8 mouse cellular contexts compared by ENCODE assay signal in the genomic region with DNA sequence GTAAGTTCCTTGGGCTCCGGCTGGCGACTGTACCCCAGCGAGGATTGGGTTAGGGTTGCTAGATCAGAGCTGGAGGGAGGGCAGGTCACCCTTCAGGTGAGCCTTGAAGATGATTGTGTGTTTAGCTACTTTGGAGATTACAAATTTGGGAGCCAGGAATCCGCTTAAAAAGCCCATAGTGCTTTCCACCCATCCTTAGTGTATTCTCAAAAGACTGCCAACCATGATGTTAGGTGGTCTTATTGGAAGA. TPM values are rescaled to one million over a fixed set of nuclear protein-coding genes. Genes with fewer than 3 reads are reported as not detected.
DNase-seq lines count a peak whose midpoint lies in the region; ATAC-seq and TF ChIP-seq lines count a peak whose summit lies in the region.

No protein-coding gene starts in this region.

- peaks cover 29% of the 10 kb centered on the region for H3K36me3 ChIP-seq in heart, embryonic 16.5 days (ENCODE audit: control insufficient read depth, insufficient read depth)
- 0 out of 2 replicates have a peak, but pooled peaks cover 7% of the 10 kb centered on the region for H3K36me3 ChIP-seq in hindbrain, embryonic 11.5 days (ENCODE audit: control insufficient read depth, insufficient read depth, low read length)
- peaks cover 33% of the 10 kb centered on the region for H3K36me3 ChIP-seq in midbrain, embryonic 12.5 days

- WGBS in heart, embryonic 16.5 days: 0% methylated on average over 4 of the region's 4 CpGs
- 5% methylated on average over 4 of the region's 4 CpGs for WGBS in hindbrain, embryonic 11.5 days
- WGBS in midbrain, embryonic 12.5 days: 5% methylated on average over 4 of the region's 4 CpGs

- peaks cover 10% of the 10 kb centered on the region for H3K4me1 ChIP-seq in heart, embryonic 16.5 days (ENCODE audit: control insufficient read depth, insufficient read depth, low read length)
- H3K4me1 ChIP-seq in hindbrain, embryonic 11.5 days (replicated peaks; ENCODE audit: control insufficient read depth, insufficient read depth, low read length): peaks cover 5% of the 10 kb centered on the region; the same call in 1 of the 2 replicates
- H3K4me1 ChIP-seq in midbrain, embryonic 12.5 days: peaks cover 12% of the 10 kb centered on the region

- H3K27ac ChIP-seq in heart, embryonic 16.5 days (ENCODE audit: low read length): peak overlapping the region; percentile 92
- H3K27ac ChIP-seq in hindbrain, embryonic 11.5 days (ENCODE audit: low read depth, low read length): peak overlapping the region; percentile 93; the same call in 1 of the 2 replicates
- H3K27ac ChIP-seq in midbrain, embryonic 12.5 days (replicated peaks): peak overlapping the region; percentile 95

- peak overlapping the region; percentile 87 for H3K4me2 ChIP-seq in heart, embryonic 16.5 days (ENCODE audit: low read depth, low read length)
- H3K4me2 ChIP-seq in hindbrain, embryonic 11.5 days (replicated peaks; ENCODE audit: low read depth, low read length): peak overlapping the region; percentile 78
- peak overlapping the region; percentile 82 for H3K4me2 ChIP-seq in midbrain, embryonic 12.5 days (replicated peaks)

- no peaks in the 10 kb centered on the region for H3K27me3 ChIP-seq in heart, embryonic 16.5 days (ENCODE audit: control insufficient read depth, insufficient read depth, low read length)
- H3K27me3 ChIP-seq in Patski: no peaks in the 10 kb centered on the region
- H3K27me3 ChIP-seq in hindbrain, embryonic 11.5 days (ENCODE audit: control insufficient read depth, insufficient read depth, low read length): no peaks in the 10 kb centered on the region
- H3K27me3 ChIP-seq in midbrain, embryonic 12.5 days: no peaks in the 10 kb centered on the region

- CTCF ChIA-PET in Patski (lab: Charles Lee): interaction anchor here (0.8 to 3.7 kb wide), 4 partner anchors 8 to 149 kb away, joined by 3 to 33 read pairs (median 3); partner anchors contain the start of genes Parp3, Poc1a and Rrp9

- intact Hi-C loops in gastrocnemius, postnatal 36 days (cut with DNase I): loop anchor here (10.0 kb wide), 1 partner anchor 255 kb away; the partner anchor contains the start of gene Wdr82

- no peak for ATAC-seq in heart, embryonic 16.5 days (replicated peaks; ENCODE audit: extremely low read depth, insufficient read depth, low FRiP score)
- peak; percentile 1 for ATAC-seq in Patski
- ATAC-seq in hindbrain, embryonic 11.5 days (ENCODE audit: low FRiP score): no peak
- ATAC-seq in midbrain, embryonic 12.5 days (ENCODE audit: low FRiP score, low read depth): no peak

- H3K4me3 ChIP-seq in heart, embryonic 16.5 days (ENCODE audit: low read length): peak overlapping the region; percentile 92
- H3K4me3 ChIP-seq in hindbrain, embryonic 11.5 days (ENCODE audit: low read depth, low read length): peak overlapping the region; percentile 92
- H3K4me3 ChIP-seq in midbrain, embryonic 12.5 days: peak overlapping the region; percentile 77

- H3K9me3 ChIP-seq in heart, embryonic 16.5 days (replicated peaks; ENCODE audit: control insufficient read depth, low read length): no peaks in the 10 kb centered on the region
- no peaks in the 10 kb centered on the region for H3K9me3 ChIP-seq in hindbrain, embryonic 11.5 days (ENCODE audit: control insufficient read depth, low read length)
- H3K9me3 ChIP-seq in midbrain, embryonic 12.5 days: no peaks in the 10 kb centered on the region

- DNase-seq in heart, postnatal 4 days: no peak
- no peak for DNase-seq in Patski (ENCODE audit: low read depth, low spot score)
- DNase-seq in hindbrain, embryonic 11.5 days (ENCODE audit: low spot score): no peak
- no peak for DNase-seq in gastrocnemius, postnatal 36 days
- no peak for DNase-seq in right cerebral cortex, adult 2 months (ENCODE audit: low spot score in 2 of 2)
- DNase-seq in layer of hippocampus, adult 9-11 months: no peak

- in situ Hi-C loops in Patski (cut with MboI; ENCODE audit: low pct_unique_long_range_greater_than_20kb): no loop called here

- POLR2A ChIA-PET in Patski (lab: Charles Lee): interaction anchor here (0.6 to 1.6 kb wide), 9 partner anchors 13 to 149 kb away, joined by 3 to 12 read pairs (median 4); partner anchors contain the start of genes Parp3, Pcbp4, Poc1a and Rrp9

- TF ChIP-seq CTCF in Patski (IDR thresholded peaks at IDR 0.05): no peak

- peak overlapping the region; percentile 96 for H3K9ac ChIP-seq in heart, embryonic 16.5 days (ENCODE audit: low read length)
- peak overlapping the region; percentile 99 for H3K9ac ChIP-seq in hindbrain, embryonic 11.5 days (ENCODE audit: low read depth, low read length)
- H3K9ac ChIP-seq in midbrain, embryonic 12.5 days (replicated peaks): peak overlapping the region; percentile 99

RNA-seq across cellular contexts. Expression of gene Rpl29, which starts 0.7 kb away (rescaled TPM):
- polyA plus RNA-seq in heart, embryonic 16.5 days (2015; fragmentation: Nextera tagmentation; extraction: Ambion mirVana): 476 and 565 TPM in 2 replicates
- 100 to 1,000 TPM; 471 to 490 TPM for total RNA-seq in heart, postnatal 4 days (2021)
- polyA plus RNA-seq in Patski (2021): 189 TPM
- polyA plus RNA-seq in hindbrain, embryonic 11.5 days (2014; fragmentation: Nextera tagmentation; extraction: Ambion mirVana): 882 and 903 TPM in 2 replicates
- 716 and 732 TPM in 2 replicates for polyA plus RNA-seq in midbrain, embryonic 12.5 days (2016; fragmentation: Nextera tagmentation; extraction: Ambion mirVana)
- total RNA-seq in gastrocnemius, postnatal 36 days (2021): 100 to 1,000 TPM; 218 to 266 TPM

RNA-seq across cellular contexts. Expression of gene Acy1, which starts 8.2 kb away (rescaled TPM):
- 27.5 and 27.8 TPM in 2 replicates for polyA plus RNA-seq in heart, embryonic 16.5 days (2015; fragmentation: Nextera tagmentation; extraction: Ambion mirVana)
- 10 to 100 TPM; 20.5 to 20.6 TPM for total RNA-seq in heart, postnatal 4 days (2021)
- 10.8 TPM for polyA plus RNA-seq in Patski (2021)
- 26.4 and 30.3 TPM in 2 replicates for polyA plus RNA-seq in hindbrain, embryonic 11.5 days (2014; fragmentation: Nextera tagmentation; extraction: Ambion mirVana)
- polyA plus RNA-seq in midbrain, embryonic 12.5 days (2016; fragmentation: Nextera tagmentation; extraction: Ambion mirVana): 30.1 and 30.5 TPM in 2 replicates
- total RNA-seq in gastrocnemius, postnatal 36 days (2021): 10 to 100 TPM in 1 of 2 experiments, 1 to 10 TPM in 1; 9.0 to 12.3 TPM

RNA-seq across cellular contexts. Expression of gene Abhd14b, which starts 17.3 kb away (rescaled TPM):
- polyA plus RNA-seq in heart, embryonic 16.5 days (2015; fragmentation: Nextera tagmentation; extraction: Ambion mirVana): 10.0 and 10.7 TPM in 2 replicates
- total RNA-seq in heart, postnatal 4 days (2021): 1 to 10 TPM; 4.5 to 5.0 TPM
- 31.2 TPM for polyA plus RNA-seq in Patski (2021)
- 4.2 and 6.0 TPM in 2 replicates for polyA plus RNA-seq in hindbrain, embryonic 11.5 days (2014; fragmentation: Nextera tagmentation; extraction: Ambion mirVana)
- polyA plus RNA-seq in midbrain, embryonic 12.5 days (2016; fragmentation: Nextera tagmentation; extraction: Ambion mirVana): 4.2 and 4.7 TPM in 2 replicates
- 1 to 10 TPM; 3.5 to 4.5 TPM for total RNA-seq in gastrocnemius, postnatal 36 days (2021)

RNA-seq across cellular contexts. Expression of gene Abhd14a, which starts 17.5 kb away (rescaled TPM):
- polyA plus RNA-seq in heart, embryonic 16.5 days (2015; fragmentation: Nextera tagmentation; extraction: Ambion mirVana): 60.5 and 61.0 TPM in 2 replicates
- 10 to 100 TPM; 23.7 to 26.1 TPM for total RNA-seq in heart, postnatal 4 days (2021)
- 25.2 TPM for polyA plus RNA-seq in Patski (2021)
- 31.2 and 34.7 TPM in 2 replicates for polyA plus RNA-seq in hindbrain, embryonic 11.5 days (2014; fragmentation: Nextera tagmentation; extraction: Ambion mirVana)
- polyA plus RNA-seq in midbrain, embryonic 12.5 days (2016; fragmentation: Nextera tagmentation; extraction: Ambion mirVana): 34.1 and 36.5 TPM in 2 replicates
- total RNA-seq in gastrocnemius, postnatal 36 days (2021): 10 to 100 TPM; 14.6 to 15.7 TPM

RNA-seq across cellular contexts. Expression of gene Pcbp4, which starts 23.2 kb away (rescaled TPM):
- 64.8 and 69.9 TPM in 2 replicates for polyA plus RNA-seq in heart, embryonic 16.5 days (2015; fragmentation: Nextera tagmentation; extraction: Ambion mirVana)
- 100 to 1,000 TPM in 1 of 2 experiments, 10 to 100 TPM in 1; 96.8 to 101 TPM for total RNA-seq in heart, postnatal 4 days (2021)
- 83.4 TPM for polyA plus RNA-seq in Patski (2021)
- 222 and 249 TPM in 2 replicates for polyA plus RNA-seq in hindbrain, embryonic 11.5 days (2014; fragmentation: Nextera tagmentation; extraction: Ambion mirVana)
- 343 and 348 TPM in 2 replicates for polyA plus RNA-seq in midbrain, embryonic 12.5 days (2016; fragmentation: Nextera tagmentation; extraction: Ambion mirVana)
- 10 to 100 TPM; 58.0 to 58.3 TPM for total RNA-seq in gastrocnemius, postnatal 36 days (2021)
